Mouse (Mus musculus): ENCODE data around the gene Trmt5. TPM values are rescaled to one million over a fixed set of nuclear protein-coding genes. Genes with fewer than 3 reads are reported as not detected.

The Trmt5 gene
- total and polyA plus RNA-seq, 2 experiments from 2014 or later, result 12.7 to 13.9 TPM

- Histone ChIP-seq H3K4me2 (ENCODE audit: low read depth) (no peak overlapping the region), H3K9ac (no peak overlapping the region), H3K4me1 (ENCODE audit: insufficient read depth) (no peaks in the 10 kb centered on the region), H3K27ac (ENCODE audit: low read depth, low read length) (no peak overlapping the region), H3K9me3 (ENCODE audit: low read length) (no peaks in the 10 kb centered on the region), H3K27me3 (ENCODE audit: insufficient read depth, low read length) (no peaks in the 10 kb centered on the region), H3K4me3 (ENCODE audit: low read depth, low read length) (no peak overlapping the region), H3K36me3 (ENCODE audit: insufficient read depth) (peaks cover 12% of the 10 kb centered on the region)
- 97% methylated on average over 3 of the region's 3 CpGs for WGBS
- DNase-seq, result no peak
- no peak for ATAC-seq
- TF ChIP-seq CTCF (IDR thresholded peaks at IDR 0.05; ENCODE audit: low read depth), result no peak
Measured at GRCm38 (mm10) chr12:73274921-73275320, 11.6 kb downstream of the Trmt5 start.

- ATAC-seq, result no peak
- H3K27ac ChIP-seq (ENCODE audit: low read depth, low read length), result no peak overlapping the region
- WGBS, result 88% methylated on average over 4 of the region's 4 CpGs
Measured at GRCm38 (mm10) chr12:73269933-73270332, 16.6 kb downstream of the Trmt5 start.

GRCm38 (mm10) chr12:73269531-73269930 lies 17.0 kb downstream of the Trmt5 start:
- ATAC-seq, result no peak
- no peak overlapping the region for H3K4me2 ChIP-seq (ENCODE audit: low read depth)
- no peak for DNase-seq
- H3K36me3 ChIP-seq (ENCODE audit: insufficient read depth), result no peaks in the 10 kb centered on the region
- no peak overlapping the region for H3K27ac ChIP-seq (ENCODE audit: low read depth, low read length)
- no peaks in the 10 kb centered on the region for H3K4me1 ChIP-seq (ENCODE audit: insufficient read depth)
- TF ChIP-seq CTCF (IDR thresholded peaks at IDR 0.05; ENCODE audit: low read depth), result no peak
- no peaks in the 10 kb centered on the region for H3K27me3 ChIP-seq (ENCODE audit: insufficient read depth, low read length)
- H3K9ac ChIP-seq, result no peak overlapping the region
- no peaks in the 10 kb centered on the region for H3K9me3 ChIP-seq (ENCODE audit: low read length)
- no peak overlapping the region for H3K4me3 ChIP-seq (ENCODE audit: low read depth, low read length)
- 93% methylated on average over 3 of the region's 3 CpGs for WGBS

More at GRCm38 (mm10) chr12:73269933-73270332, 16.6 kb downstream of the Trmt5 start:
- Histone ChIP-seq H3K9me3 (ENCODE audit: low read length) (no peaks in the 10 kb centered on the region), H3K9ac (no peak overlapping the region), H3K4me1 (ENCODE audit: insufficient read depth) (no peaks in the 10 kb centered on the region), H3K36me3 (ENCODE audit: insufficient read depth) (no peaks in the 10 kb centered on the region), H3K4me3 (ENCODE audit: low read depth, low read length) (no peak overlapping the region), H3K27me3 (ENCODE audit: insufficient read depth, low read length) (no peaks in the 10 kb centered on the region), H3K4me2 (ENCODE audit: low read depth) (no peak overlapping the region)
- no peak for DNase-seq
- no peak for TF ChIP-seq CTCF (IDR thresholded peaks at IDR 0.05; ENCODE audit: low read depth)

DNA sequence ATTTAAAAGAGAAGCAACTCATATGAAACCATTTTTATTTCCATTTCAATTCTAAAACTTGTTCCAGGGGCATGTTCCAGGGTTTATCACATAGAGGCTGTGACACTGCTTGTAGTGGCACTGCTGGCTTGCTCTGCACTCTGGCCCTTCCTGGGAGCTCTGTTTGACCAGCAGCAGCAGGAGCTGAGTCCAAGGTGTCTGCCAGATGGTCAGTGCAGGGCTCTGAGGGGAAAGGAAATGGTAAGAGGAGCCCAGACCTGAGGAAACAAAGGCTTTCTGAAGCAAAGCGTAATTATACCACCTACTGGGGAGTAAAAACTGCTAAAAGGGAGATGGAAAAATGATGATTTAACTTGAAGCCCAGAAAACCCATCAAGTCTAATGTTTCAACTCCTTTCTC lies 18.0 kb downstream of the Trmt5 start:
- Histone ChIP-seq H3K9me3 (ENCODE audit: low read length) (no peaks in the 10 kb centered on the region), H3K27me3 (ENCODE audit: insufficient read depth, low read length) (no peaks in the 10 kb centered on the region), H3K4me2 (ENCODE audit: low read depth) (no peak overlapping the region), H3K27ac (ENCODE audit: low read depth, low read length) (no peak overlapping the region), H3K9ac (no peak overlapping the region), H3K4me3 (ENCODE audit: low read depth, low read length) (no peak overlapping the region), H3K36me3 (ENCODE audit: insufficient read depth) (no peaks in the 10 kb centered on the region), H3K4me1 (ENCODE audit: insufficient read depth) (no peaks in the 10 kb centered on the region)
- 85% methylated on average over 1 of the region's 1 CpGs for WGBS
- no peak for DNase-seq
- TF ChIP-seq CTCF (IDR thresholded peaks at IDR 0.05; ENCODE audit: low read depth), result no peak
- ATAC-seq, result no peak

DNA sequence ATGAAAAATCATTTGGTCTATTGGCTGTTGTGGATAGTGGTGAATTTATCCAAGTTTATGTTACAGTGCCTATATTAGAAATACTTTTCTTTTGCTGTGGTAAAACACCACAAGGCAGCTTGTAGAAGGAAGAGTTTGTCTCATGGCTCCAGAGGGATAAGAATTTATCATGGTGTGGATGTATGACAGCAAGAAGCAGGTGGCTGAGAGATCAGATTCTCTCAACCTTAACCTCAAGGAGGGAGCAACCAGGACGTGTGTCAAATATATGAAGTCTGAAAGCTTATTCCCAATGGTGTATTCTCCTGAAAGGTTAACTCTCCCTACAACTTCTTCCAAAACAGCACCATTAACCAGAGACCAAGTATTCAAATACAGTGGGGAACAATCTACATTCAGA lies 19.9 kb downstream of the Trmt5 start:
- no peak for ATAC-seq
- H3K4me2 ChIP-seq (ENCODE audit: low read depth), result no peak overlapping the region
- H3K4me3 ChIP-seq (ENCODE audit: low read depth, low read length), result no peak overlapping the region
- TF ChIP-seq CTCF (IDR thresholded peaks at IDR 0.05; ENCODE audit: low read depth), result no peak
- H3K36me3 ChIP-seq (ENCODE audit: insufficient read depth), result no peaks in the 10 kb centered on the region
- 91% methylated on average over 1 of the region's 1 CpGs for WGBS
- H3K27me3 ChIP-seq (ENCODE audit: insufficient read depth, low read length), result no peaks in the 10 kb centered on the region
- no peak overlapping the region for H3K9ac ChIP-seq
- H3K4me1 ChIP-seq (ENCODE audit: insufficient read depth), result no peaks in the 10 kb centered on the region
- no peak for DNase-seq
- H3K9me3 ChIP-seq (ENCODE audit: low read length), result no peaks in the 10 kb centered on the region
- H3K27ac ChIP-seq (ENCODE audit: low read depth, low read length), result no peak overlapping the region

DNA sequence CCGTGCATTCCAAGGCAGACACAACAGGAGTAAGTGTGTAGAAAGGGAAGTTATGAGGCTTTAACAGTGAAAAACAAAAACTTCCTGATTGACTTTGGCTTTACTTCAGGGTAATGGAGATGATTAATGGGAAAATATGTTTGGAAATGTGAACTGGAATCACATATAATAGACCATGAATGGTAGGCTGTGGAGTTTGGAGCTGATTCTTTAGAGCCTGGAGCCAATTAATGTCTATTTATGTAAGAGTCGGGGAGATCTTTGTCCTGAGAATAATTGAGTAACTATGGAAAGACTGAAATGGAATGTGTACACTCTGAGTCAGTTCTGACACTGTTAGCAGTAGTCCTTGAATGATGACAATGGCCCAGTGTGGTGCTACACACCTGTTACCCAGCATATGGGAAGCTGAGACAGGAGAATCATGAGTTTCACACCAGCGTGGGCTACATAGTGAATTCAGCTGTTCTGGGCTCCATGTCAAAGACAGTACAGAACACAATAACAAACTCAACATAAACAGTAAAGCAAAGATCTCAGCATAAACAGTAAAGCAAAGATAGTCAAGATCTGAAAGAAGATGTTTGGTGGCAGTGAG lies 21.0 kb downstream of the Trmt5 start:
- Histone ChIP-seq H3K4me1 (ENCODE audit: insufficient read depth) (no peaks in the 10 kb centered on the region), H3K27ac (ENCODE audit: low read depth, low read length) (no peak overlapping the region), H3K36me3 (ENCODE audit: insufficient read depth) (no peaks in the 10 kb centered on the region), H3K9me3 (ENCODE audit: low read length) (no peaks in the 10 kb centered on the region), H3K4me2 (ENCODE audit: low read depth) (no peak overlapping the region), H3K4me3 (ENCODE audit: low read depth, low read length) (no peak overlapping the region), H3K9ac (no peak overlapping the region), H3K27me3 (ENCODE audit: insufficient read depth, low read length) (no peaks in the 10 kb centered on the region)
- DNase-seq (no peak), ATAC-seq (no peak)
- no peak for TF ChIP-seq CTCF (IDR thresholded peaks at IDR 0.05; ENCODE audit: low read depth)
- WGBS, result 59% methylated on average over 3 of the region's 3 CpGs

GRCm38 (mm10) chr12:73260339-73260738 lies 26.2 kb downstream of the Trmt5 start:
- DNase-seq, result no peak
- no peak overlapping the region for H3K9ac ChIP-seq
- no peaks in the 10 kb centered on the region for H3K9me3 ChIP-seq (ENCODE audit: low read length)
- no peak for TF ChIP-seq CTCF (IDR thresholded peaks at IDR 0.05; ENCODE audit: low read depth)
- H3K36me3 ChIP-seq (ENCODE audit: insufficient read depth), result no peaks in the 10 kb centered on the region
- no peak overlapping the region for H3K4me2 ChIP-seq (ENCODE audit: low read depth)
- no peaks in the 10 kb centered on the region for H3K4me1 ChIP-seq (ENCODE audit: insufficient read depth)
- H3K27me3 ChIP-seq (ENCODE audit: insufficient read depth, low read length), result no peaks in the 10 kb centered on the region
- ATAC-seq, result no peak
- WGBS, result 100% methylated on average over 1 of the region's 1 CpGs
- H3K4me3 ChIP-seq (ENCODE audit: low read depth, low read length), result no peak overlapping the region
- H3K27ac ChIP-seq (ENCODE audit: low read depth, low read length), result no peak overlapping the region

Data from forebrain, postnatal 0 days (tissue).